Mouse (Mus musculus) megakaryocyte, embryonic 14.5 days (primary cell): ENCODE data around the gene Ngly1.
"Not testable (repeated sequence)": the region's sequence is repeated elsewhere in the genome, so short reads cannot be mapped to it uniquely, and the experiment has no call there.

Experiments used
- FLI1 ChIP-seq: IDR thresholded peaks from 2 replicates; pipeline ENCODE4 v1.6.1; 2012; ENCODE audit warnings: low read length, inconsistent platforms, mixed read lengths
- GATA1 ChIP-seq: IDR thresholded peaks from 3 replicates; pipeline ENCODE4 v1.6.1; 2012; ENCODE audit warnings: mixed read lengths, low read length, inconsistent platforms, borderline replicate concordance

DNA sequence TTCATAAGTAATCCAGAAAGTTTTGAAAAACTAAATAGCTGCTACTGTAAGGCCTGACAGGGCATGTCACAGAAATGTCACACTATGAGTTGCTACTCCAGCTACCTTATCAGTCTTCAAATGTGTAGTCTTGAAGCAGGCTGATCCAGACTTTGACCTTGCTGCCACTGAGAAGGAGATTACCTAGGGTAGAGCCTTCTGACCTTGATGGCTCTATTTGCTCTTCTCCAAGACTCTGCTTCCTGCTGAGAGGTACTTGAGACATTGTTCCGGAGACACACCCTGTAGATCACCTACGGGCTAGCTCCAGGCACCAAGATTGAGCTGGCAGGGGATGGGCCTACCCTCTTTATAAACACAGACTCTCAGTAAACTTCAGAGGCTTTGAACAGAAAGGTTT, 64.0 kb downstream of the Ngly1 start:
- not testable (repeated sequence) for TF ChIP-seq GATA1, FLI1
